Mouse (Mus musculus): ENCODE data around the gene Tmtc1.

DNA sequence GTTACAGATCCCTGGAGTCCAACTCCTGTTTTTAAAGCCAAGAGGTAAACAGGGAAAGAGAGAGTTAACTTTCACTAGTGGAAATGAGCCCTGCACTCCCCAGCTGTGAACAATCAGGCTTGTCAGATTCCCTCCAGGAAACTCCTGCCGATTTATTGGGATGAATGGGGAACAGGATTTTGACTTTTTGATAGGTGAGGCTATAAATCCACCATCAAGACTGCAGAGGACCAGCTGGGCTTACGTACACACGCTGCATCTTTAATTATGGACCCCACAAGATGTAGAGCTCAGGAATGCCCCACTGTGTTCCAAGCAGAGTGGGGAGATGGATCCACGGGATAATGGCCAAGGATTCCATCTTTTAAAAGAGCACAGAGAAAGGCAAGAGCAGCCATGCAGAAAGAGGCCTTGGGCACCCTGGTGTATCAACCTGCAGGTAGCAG lies 77.1 kb downstream of the Tmtc1 start:
- TF ChIP-seq CTCF (IDR thresholded peaks at IDR 0.05; ENCODE audit: borderline replicate concordance, insufficient read depth, low read length) (no peak), POLR2A (IDR thresholded peaks at IDR 0.05; ENCODE audit: low read depth, low read length) (no peak)

Measured in embryonic fibroblast, embryonic 13.5 days (primary cell).